Mouse (Mus musculus): ENCODE measurements around the gene Iqub.
A peak's percentile ranks its signal among the peaks of the same experiment; 100 is the strongest.

Gene Iqub

DNA sequence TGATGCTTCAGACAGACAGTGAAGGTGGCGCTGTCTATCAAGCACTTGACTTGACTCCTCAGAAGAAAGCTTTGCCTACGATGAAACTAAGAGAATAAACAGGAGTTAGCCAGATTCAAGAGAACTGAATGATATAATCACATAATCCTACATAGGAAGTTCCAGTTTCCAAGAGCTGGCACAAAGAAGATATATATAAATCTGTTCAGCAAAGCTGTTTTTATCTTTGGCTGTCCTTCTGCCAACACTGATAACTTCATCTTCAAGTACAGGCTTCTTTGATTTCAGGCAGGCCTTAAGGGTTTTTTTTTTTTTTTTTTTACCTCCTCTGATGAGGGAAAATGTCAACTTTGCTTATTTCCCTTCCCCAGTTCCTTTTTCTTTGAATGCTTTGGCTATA is 44.7 kb downstream of the Iqub start:
- DNase-seq: no peak

DNA sequence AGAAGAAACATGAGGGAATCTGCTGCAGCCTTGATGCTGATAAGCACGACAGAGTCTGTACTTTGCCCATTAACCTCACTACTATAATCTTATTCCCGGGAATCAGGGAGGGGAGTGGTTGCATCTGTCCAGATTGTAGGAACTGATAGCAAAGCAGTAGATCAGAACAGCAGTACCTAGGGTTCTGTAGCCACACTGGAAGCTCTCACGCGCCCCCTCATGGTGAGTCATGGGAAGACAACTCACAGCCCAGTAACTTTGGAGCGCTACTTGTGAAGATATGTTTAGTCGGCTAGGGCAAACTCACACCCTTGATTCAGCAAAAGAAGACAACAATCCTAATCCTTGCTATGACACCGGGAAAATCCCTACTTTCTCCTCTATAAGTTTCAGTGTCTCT is 58.8 kb downstream of the Iqub start:
- DNase-seq: peak; percentile 55

DNA sequence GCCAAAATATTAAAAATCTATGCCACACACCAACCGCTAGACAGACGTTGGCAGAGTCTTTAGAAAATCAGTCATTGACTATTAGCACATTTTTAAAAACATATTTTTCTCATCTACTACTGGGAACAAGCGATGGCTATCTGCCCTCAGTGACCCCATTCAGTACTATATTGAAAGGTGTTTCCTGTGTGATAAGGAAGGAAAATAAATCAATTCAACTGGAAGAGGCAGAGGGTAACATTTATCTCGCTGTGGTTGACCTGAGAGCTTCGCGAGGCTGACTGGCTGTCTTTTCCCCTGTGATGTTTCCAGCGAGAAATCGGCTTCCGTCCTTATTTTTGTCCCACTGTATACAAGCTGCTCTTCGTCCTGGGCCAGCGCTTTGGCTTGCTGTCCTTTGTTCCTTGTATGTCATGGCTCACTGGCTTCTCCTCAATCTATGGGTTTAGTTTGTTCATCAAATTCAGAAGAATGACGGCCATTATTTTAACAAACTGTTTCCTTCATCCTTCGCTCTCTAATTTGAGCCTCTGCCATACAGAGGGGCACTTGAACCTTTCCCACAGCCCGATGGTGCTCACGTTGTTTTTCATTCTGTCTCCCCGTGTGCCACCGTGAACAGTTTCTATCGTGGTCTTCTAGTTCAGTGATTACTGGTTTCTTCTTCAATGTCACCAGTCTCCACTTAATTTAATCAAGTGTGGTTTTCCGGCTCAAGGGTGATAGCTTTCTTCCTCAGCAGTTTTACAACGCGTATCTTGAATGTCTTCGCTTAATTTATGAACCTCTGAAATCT is 63.6 kb downstream of the Iqub start:
- no peak for DNase-seq

DNA sequence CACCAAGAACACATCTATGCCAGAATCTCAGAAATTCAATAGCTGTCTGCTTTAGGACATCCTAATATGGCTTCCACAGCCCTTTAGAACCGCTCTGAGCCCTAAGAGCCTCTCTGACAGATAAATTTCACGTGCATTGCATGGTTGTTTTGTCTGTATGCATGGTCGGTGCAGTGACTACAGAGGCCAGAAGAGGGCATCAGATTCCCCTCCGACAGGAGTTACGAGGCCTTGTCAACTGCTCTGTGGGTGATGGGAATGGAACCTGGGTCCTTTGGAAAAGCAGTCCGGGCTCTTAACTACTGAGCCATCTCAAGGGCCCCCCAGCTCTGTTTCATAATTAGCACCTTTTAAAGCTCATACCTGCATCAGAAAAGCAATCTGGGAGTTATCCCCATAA is 64.6 kb downstream of the Iqub start:
- DNase-seq: no peak

DNA sequence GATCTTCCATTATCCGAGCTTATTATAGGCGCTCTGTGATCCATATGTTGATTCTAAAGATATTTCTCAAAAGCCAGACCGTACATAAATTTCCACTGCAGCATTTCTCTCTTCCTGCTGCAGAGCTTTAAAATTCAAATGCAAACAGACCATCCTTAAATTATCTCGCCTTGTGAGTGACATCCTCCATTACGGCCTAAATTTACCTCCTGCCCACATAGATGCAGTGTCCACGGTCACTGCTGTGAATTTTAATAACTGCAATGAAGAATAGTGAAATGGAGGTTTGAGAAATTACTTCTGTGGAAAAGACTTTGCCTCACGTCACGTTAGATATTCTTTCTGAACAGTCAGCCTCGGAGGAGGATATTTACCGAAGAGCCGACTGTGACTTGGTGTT is 98.8 kb downstream of the Iqub start:
- DNase-seq: no peak

DNA sequence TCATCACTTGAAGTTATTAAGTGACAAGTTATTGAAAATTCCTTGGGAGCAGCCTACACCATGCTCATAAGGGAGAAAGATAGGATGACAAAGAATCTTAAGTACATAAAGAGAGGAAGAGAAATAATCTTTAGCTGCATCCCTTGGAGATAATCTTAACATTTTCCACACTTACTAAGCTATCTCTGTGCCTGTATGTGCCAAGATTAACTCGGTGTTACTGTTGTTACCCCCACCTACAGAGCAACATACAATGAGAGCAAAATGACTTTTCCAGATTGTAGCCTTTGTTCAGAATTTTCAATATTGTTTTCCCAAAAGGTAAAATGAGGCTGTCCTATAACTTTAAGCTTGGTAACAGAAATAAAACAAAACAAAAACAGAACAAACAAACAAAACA is 99.4 kb downstream of the Iqub start:
- DNase-seq: no peak

DNA sequence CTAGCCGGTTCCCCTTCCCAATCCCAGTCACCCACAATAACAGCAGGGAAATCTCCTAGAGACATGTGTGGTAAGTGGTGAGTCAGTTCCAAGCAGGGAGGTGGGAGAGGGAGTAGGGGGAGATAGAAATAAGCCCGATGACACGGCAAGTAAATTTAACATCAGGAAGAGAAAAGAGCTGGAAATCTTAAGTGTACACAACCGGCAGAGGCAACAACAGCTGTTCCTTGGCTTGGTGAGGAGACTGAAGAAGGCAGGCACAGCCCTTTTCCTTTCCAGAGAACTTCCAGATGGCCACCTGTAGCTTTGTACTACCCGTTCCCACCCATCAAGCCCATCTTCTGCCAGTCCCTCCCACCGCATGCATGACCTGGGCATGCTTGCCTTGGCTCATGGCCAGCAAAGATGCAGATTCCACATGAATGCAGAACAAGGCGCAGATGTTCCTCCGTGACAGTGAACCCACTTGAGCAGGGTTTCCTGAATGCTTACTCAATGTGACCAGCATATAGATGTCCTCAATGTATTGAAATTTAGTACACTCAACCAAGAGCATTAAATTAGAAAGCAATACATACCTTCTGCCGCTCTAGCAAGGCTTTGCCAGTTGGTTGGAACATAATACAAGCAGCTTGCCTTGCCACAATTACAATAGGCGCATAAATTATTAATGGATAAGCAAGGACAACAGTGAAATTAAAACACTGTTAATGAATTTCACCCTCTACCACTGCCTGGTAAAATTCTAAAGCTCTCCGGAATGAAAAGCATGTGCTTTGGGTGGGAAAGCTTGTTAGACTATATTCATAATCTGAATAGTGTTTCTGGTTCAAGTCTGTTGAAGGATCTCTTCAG is 106.1 kb downstream of the Iqub start:
- DNase-seq: no peak

DNA sequence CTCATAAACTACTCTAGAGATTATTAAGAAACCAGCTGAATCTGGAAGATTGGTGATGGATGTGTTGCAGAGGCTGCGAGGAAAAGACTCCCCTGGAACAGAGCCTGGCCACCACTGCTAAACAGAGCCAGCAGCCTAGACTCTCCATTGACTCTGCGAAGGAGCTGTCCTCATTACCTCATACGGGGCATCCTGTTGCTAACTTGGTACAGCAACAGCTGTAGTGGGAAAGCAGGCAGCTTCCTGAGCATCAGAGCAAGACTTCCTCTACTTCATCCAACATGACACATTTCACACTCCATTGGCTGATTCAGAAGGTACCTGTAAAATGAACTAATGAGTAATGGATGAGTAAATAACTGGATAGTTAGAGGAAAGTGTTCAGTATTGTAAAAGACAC is 107.1 kb downstream of the Iqub start:
- DNase-seq: no peak

DNA sequence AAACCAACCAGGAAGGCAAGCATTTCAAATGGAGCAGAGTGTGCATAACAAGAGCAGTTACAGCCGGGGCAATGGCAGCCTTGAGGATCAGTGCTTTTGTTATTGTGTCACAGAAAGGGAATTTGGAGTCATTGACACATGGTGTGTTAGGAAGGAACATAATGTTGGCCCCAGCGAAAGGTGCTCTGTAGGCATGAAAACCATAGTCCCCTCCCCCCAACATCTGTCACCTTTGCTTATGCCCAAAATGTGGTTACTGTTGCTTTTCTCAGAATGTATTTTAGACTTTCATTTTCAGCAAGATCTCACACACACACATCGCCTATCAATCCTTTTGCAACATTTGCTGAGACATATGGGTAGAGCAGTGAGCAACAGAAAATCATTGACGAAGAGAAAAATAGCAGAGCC is 117.6 kb downstream of the Iqub start:
- DNase-seq: no peak
